Mouse (Mus musculus): ENCODE results near the gene Iqgap3.
A peak's percentile ranks its signal among the peaks of the same experiment; 100 is the strongest.

Iqgap3 gene

GRCm38 (mm10) chr3:88094126-88094525 lies 12.4 kb downstream of the Iqgap3 start:
- DNase-seq (ENCODE audit: low read depth): no peak

GRCm38 (mm10) chr3:88097666-88098065 lies 15.9 kb downstream of the Iqgap3 start:
- DNase-seq (ENCODE audit: low read depth): no peak

- DNase-seq (ENCODE audit: low read depth): no peak
Measured at GRCm38 (mm10) chr3:88100251-88100650, 18.5 kb downstream of the Iqgap3 start.

- no peak for DNase-seq (ENCODE audit: low read depth)
Measured at GRCm38 (mm10) chr3:88101736-88102135, 20.0 kb downstream of the Iqgap3 start.

DNA sequence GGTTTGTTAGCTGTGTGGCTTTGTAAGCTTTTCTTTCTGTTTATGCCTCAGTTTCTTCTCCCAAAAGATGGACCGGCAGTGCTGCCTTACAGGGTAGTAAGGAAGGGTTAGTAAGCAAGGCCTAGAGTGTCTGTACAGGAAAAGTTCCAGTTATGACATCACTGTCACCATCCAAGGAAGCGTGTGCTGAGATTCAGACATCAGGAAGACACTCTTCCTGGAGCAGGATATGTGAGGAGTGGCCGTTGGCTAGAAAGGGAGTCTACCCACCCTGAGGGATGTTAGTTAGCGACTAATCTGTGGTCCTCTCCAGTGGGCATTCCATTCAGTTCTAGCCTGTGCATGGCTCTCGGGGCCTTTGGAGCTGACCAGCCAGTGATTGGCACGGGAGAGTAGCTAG lies 20.4 kb downstream of the Iqgap3 start:
- no peak for DNase-seq (ENCODE audit: low read depth)

GRCm38 (mm10) chr3:88102611-88103010 lies 20.8 kb downstream of the Iqgap3 start:
- no peak for DNase-seq (ENCODE audit: low read depth)

- no peak for DNase-seq (ENCODE audit: low read depth)
Measured at GRCm38 (mm10) chr3:88106126-88106525, 24.4 kb downstream of the Iqgap3 start.

GRCm38 (mm10) chr3:88109126-88109525 lies 27.4 kb downstream of the Iqgap3 start:
- DNase-seq (ENCODE audit: low read depth): no peak

GRCm38 (mm10) chr3:88114396-88114795 lies 32.6 kb downstream of the Iqgap3 start:
- DNase-seq (ENCODE audit: low read depth): no peak

- DNase-seq (ENCODE audit: low read depth): no peak
Measured at GRCm38 (mm10) chr3:88120117-88120651, 38.4 kb downstream of the Iqgap3 start.

DNA sequence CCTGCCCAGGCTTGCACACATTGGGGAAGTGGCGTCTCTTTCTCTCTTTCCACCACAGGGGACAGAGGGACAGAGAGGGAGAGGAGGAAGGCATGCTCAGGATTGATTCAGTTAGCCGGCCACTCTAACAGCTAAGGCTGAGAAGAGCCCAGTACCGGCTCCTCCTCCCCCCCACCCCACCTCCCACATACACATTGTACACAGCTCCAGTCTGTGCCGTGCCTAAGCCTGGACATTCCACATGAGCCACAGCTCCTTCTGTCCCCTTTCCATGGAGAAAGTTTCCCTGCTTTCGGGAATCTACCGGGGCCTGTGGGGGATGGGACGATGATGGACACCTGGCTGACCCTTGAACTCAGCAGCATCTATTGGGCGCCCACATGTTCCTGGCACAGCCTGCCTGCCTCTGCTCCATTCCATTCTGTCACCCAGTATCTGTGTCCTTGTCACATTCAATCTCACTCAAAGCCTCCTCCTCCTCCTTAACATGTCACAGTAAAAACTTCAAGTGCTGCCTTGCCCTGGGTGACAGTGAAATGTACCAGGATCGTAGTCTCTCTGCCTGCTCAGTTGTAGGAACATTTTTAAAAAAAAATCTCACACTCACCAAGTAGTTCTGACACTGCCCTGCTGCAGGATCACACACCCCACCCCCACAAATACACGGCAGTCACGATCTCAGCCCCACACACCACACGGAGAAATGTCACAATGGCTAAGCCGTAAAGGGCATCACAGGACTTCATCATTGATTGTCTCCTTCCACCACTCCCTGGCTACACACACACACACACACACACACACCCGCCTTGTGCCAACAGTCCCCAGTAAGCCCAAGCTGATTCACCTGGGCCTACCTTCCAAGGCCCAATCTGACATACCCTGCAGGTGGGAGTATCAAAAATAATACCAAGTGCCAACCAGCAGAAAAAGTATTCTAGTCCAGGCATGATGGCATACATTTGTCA lies 39.7 kb downstream of the Iqgap3 start:
- DNase-seq (ENCODE audit: low read depth): no peak

GRCm38 (mm10) chr3:88125195-88125594 lies 43.4 kb downstream of the Iqgap3 start:
- no peak for DNase-seq (ENCODE audit: low read depth)

GRCm38 (mm10) chr3:88126181-88126580 lies 44.4 kb downstream of the Iqgap3 start:
- no peak for DNase-seq (ENCODE audit: low read depth)

- DNase-seq (ENCODE audit: low read depth): no peak
Measured at GRCm38 (mm10) chr3:88127636-88128035, 45.9 kb downstream of the Iqgap3 start.

DNA sequence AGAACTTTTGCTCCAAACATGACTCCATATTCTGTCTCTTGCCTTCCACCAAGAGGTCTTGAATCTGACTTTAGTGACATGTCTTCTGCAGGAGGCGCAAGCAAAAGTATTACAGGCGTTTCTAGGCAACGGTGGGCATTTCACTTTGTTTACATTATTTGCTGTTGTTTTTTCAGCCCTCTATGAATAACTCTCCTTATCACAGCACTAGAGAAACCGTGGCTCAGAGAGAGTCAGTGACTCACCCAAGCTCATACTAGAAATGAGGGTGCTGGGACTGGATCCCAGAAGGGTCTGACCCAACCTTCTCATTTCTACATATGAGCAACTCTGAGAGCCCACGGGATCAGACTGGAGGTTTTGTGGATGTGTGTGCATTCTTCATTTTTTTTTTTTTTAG lies 46.3 kb downstream of the Iqgap3 start:
- DNase-seq (ENCODE audit: low read depth): no peak

DNA sequence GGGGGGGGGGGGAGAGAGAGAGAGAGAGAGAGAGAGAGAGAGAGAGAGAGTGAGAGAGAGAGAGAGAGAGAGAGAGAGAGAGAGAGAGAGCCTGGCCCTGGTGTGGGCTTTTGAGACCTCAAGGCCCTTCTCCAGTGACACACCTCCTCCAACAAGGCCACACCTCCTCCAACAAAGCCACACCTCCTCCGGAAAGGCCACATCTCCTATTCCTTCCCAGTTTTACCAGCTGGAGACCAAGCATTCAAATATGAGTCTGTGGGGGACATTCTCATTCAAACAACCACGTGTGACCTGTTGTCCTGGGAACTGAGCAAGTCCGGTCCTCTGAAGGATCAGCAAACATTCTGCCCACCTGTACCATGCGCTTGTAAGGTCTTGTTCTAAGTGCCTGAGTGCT lies 47.2 kb downstream of the Iqgap3 start:
- no peak for DNase-seq (ENCODE audit: low read depth)

DNA sequence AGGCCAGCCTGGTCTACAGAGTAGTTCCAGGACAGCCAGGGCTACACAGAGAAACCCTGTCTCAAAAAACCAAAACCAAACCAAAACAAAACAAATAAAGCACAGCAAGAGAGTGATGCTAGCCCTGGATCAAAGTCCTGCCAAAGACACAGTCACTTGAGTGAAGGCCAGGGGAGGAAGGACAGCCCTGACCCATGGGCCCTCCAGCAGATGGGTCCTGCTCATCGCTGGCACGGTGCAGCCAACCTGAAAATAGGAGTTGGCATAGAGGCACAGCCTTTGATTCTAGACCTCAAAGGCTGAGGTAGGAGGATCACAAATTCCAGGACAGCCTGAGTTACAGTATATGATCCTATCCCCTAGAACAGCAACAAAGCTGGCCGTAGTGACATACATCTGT lies 49.3 kb downstream of the Iqgap3 start:
- DNase-seq (ENCODE audit: low read depth): no peak

DNA sequence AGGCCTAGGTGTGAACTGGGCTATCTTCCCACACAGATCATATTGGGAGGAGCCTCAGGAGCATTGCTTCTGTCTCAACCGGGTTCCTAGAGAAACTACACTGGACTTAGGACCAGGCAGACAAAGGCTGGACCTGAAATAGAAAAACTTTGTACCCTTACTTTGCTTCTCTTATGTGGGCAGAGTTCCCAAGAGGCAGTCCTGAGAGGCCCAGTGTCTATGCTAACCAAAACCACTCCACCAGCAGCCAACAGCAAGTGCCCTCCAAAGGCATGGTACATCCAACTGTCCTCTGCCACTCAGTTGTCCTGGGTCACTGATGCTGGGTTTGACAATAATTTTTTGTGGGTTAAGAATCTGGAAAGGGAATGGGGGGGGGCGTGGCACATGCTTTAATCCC lies 50.7 kb downstream of the Iqgap3 start:
- no peak for DNase-seq (ENCODE audit: low read depth)

- peak; percentile 57 for DNase-seq (ENCODE audit: low read depth)
Measured at GRCm38 (mm10) chr3:88133187-88133771, 51.5 kb downstream of the Iqgap3 start.

GRCm38 (mm10) chr3:88136346-88136745 lies 54.6 kb downstream of the Iqgap3 start:
- no peak for DNase-seq (ENCODE audit: low read depth)

DNA sequence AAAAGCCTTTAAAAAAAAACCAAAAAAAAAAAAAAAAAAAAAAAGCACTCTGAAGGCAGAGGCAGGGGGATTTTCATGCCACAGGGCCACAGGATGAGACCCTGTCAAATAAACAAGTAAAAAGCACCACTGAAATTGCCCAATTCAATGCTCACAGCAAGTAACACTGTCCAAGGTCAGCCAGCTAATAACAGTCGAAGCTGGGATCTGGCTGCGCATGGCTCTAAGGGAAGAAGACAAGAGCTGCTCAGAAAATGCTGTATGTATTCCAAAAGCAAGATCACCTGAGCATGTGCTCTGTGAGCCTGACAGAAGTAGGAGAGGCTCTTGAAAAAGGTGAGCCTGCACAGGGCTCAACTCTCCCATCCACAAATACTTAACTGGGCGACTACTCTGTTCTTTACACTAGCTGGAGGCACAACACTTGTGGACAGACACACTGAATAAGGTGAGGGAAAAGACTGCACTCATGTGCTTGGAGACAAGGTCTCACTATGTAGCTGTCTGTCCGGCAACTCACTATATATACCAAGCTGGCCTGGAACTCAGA lies 55.2 kb downstream of the Iqgap3 start:
- DNase-seq (ENCODE audit: low read depth): peak; percentile 46

DNA sequence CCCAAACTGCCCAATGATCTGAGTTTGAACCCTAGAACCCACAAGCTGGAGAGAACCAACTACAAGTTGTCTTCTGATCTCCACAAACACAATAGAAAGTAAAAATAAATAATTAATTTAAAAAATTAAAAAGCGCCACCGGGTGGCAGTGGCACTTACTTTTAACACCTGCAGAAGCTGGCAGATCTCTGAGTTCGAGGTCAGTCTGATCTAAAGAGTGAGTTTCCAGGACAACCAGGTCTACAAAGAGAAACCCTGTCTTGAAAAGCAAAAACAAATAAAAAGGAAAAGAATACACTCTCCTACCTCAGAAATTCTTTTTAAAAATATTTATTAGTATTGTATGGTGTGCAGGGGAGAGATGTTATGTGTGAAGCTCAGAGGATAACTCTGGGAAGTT lies 56.0 kb downstream of the Iqgap3 start:
- DNase-seq (ENCODE audit: low read depth): peak; percentile 88
